Mouse (Mus musculus): ENCODE results near the gene Rmdn2.

DNA sequence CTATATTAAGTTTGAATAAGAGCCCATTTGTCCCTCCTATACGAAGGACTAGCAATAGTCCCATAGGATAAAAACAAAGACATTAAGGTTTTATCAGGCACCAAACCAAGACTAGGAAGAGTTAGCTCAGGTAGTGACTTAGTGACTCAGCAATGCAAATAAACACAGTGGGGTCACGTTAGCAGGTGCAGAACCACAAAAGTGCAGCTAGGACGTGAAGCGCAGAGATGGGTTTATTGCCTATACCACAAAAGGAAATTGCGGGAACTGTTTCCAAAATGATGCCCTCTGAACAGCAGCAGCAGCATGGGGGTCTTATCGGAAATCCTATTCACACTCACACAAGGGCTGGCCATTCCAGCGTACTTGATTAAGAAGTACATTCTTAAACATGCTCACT lies 8.2 kb upstream of the Rmdn2 start:
- no peak for TF ChIP-seq CTCF (conservative IDR thresholded peaks at IDR 0.05; ENCODE audit: insufficient read depth, insufficient read length, low read depth, low read length)
- no peak for TF ChIP-seq POLR2A (IDR thresholded peaks at IDR 0.05; ENCODE audit: low read depth, low read length)
